Mouse (Mus musculus): ENCODE data around the gene Tpsg1.
A peak's percentile ranks its signal among the peaks of the same experiment; 100 is the strongest.

Tpsg1 gene

GRCm38 (mm10) chr17:25368973-25369372, at the start of gene Tpsg1:
Gene Tpsg1, plus strand, starts transcription at chr17:25369273.
- DNase-seq (ENCODE audit: low spot score), result no peak

GRCm38 (mm10) chr17:25320819-25321218, 48.3 kb upstream of the Tpsg1 start:
- no peak for DNase-seq (ENCODE audit: low spot score)

GRCm38 (mm10) chr17:25322930-25323329, 46.1 kb upstream of the Tpsg1 start:
- DNase-seq (ENCODE audit: low spot score), result no peak

- no peak for DNase-seq (ENCODE audit: low spot score)
Measured at GRCm38 (mm10) chr17:25332321-25332720, 36.8 kb upstream of the Tpsg1 start.

GRCm38 (mm10) chr17:25333943-25334342, 35.1 kb upstream of the Tpsg1 start:
- DNase-seq (ENCODE audit: low spot score), result no peak

- DNase-seq (ENCODE audit: low spot score), result no peak
Measured at GRCm38 (mm10) chr17:25338218-25338617, 30.9 kb upstream of the Tpsg1 start.

GRCm38 (mm10) chr17:25340003-25340402, 29.1 kb upstream of the Tpsg1 start:
- no peak for DNase-seq (ENCODE audit: low spot score)

GRCm38 (mm10) chr17:25341490-25341889, 27.6 kb upstream of the Tpsg1 start:
- DNase-seq (ENCODE audit: low spot score), result no peak

GRCm38 (mm10) chr17:25345462-25345861, 23.6 kb upstream of the Tpsg1 start, which contains the start of gene Tpsab1:
Gene Tpsab1, minus strand, starts transcription at chr17:25345562.
- no peak for DNase-seq (ENCODE audit: low spot score)

- no peak for DNase-seq (ENCODE audit: low spot score)
Measured at GRCm38 (mm10) chr17:25361291-25361690, 7.8 kb upstream of the Tpsg1 start.

- DNase-seq (ENCODE audit: low spot score), result no peak
Measured at GRCm38 (mm10) chr17:25363726-25364125, 5.3 kb upstream of the Tpsg1 start.

- DNase-seq (ENCODE audit: low spot score), result no peak
Measured at GRCm38 (mm10) chr17:25366005-25366404, 3.1 kb upstream of the Tpsg1 start, which contains the start of gene Tpsb2. Gene Tpsb2, plus strand, starts transcription at chr17:25366305.

GRCm38 (mm10) chr17:25372491-25372890, 3.4 kb downstream of the Tpsg1 start:
- DNase-seq (ENCODE audit: low spot score), result no peak

GRCm38 (mm10) chr17:25374011-25374410, 4.9 kb downstream of the Tpsg1 start:
- DNase-seq (ENCODE audit: low spot score), result no peak

- DNase-seq (ENCODE audit: low spot score), result no peak
Measured at GRCm38 (mm10) chr17:25394526-25394925, 25.5 kb downstream of the Tpsg1 start.

- peak; percentile 61 for DNase-seq (ENCODE audit: low spot score)
Measured at GRCm38 (mm10) chr17:25397804-25398519, 28.9 kb downstream of the Tpsg1 start.

- no peak for DNase-seq (ENCODE audit: low spot score)
Measured at GRCm38 (mm10) chr17:25398520-25398838, 29.4 kb downstream of the Tpsg1 start.

- no peak for DNase-seq (ENCODE audit: low spot score)
Measured at GRCm38 (mm10) chr17:25400443-25400842, 31.4 kb downstream of the Tpsg1 start.

- no peak for DNase-seq (ENCODE audit: low spot score)
Measured at GRCm38 (mm10) chr17:25401491-25401890, 32.4 kb downstream of the Tpsg1 start.

GRCm38 (mm10) chr17:25402224-25402623, 33.2 kb downstream of the Tpsg1 start:
- no peak for DNase-seq (ENCODE audit: low spot score)

GRCm38 (mm10) chr17:25404190-25404589, 35.1 kb downstream of the Tpsg1 start:
- no peak for DNase-seq (ENCODE audit: low spot score)

- no peak for DNase-seq (ENCODE audit: low spot score)
Measured at GRCm38 (mm10) chr17:25405224-25405895, 36.3 kb downstream of the Tpsg1 start.

GRCm38 (mm10) chr17:25406011-25406441, 37.0 kb downstream of the Tpsg1 start:
- peak; percentile 50 for DNase-seq (ENCODE audit: low spot score)

- no peak for DNase-seq (ENCODE audit: low spot score)
Measured at GRCm38 (mm10) chr17:25407352-25407751, 38.3 kb downstream of the Tpsg1 start.
